Mouse (Mus musculus) adrenal gland, adult (tissue): ENCODE measurements around the gene Gm9513.

Experiments used
- DNase-seq, 2 experiments: peaks; one replicate each; pipeline ENCODE4 v3.0.0; 2022 to 2023; ENCODE audit warnings: low spot score in 1 of 2; ENCODE audit not compliant: inconsistent age in 2 of 2

The Gm9513 gene

GRCm38 (mm10) chr9:36475338-36475737 is at the start of gene Gm9513:
Gene Gm9513 (plus strand): TSS chr9:36475638.
- no peak for DNase-seq

GRCm38 (mm10) chr9:36431584-36431983 is 43.9 kb upstream of the Gm9513 start, which contains the start of gene Gm7257:
Gene Gm7257 (plus strand): TSS chr9:36431884.
- no peak for DNase-seq

DNA sequence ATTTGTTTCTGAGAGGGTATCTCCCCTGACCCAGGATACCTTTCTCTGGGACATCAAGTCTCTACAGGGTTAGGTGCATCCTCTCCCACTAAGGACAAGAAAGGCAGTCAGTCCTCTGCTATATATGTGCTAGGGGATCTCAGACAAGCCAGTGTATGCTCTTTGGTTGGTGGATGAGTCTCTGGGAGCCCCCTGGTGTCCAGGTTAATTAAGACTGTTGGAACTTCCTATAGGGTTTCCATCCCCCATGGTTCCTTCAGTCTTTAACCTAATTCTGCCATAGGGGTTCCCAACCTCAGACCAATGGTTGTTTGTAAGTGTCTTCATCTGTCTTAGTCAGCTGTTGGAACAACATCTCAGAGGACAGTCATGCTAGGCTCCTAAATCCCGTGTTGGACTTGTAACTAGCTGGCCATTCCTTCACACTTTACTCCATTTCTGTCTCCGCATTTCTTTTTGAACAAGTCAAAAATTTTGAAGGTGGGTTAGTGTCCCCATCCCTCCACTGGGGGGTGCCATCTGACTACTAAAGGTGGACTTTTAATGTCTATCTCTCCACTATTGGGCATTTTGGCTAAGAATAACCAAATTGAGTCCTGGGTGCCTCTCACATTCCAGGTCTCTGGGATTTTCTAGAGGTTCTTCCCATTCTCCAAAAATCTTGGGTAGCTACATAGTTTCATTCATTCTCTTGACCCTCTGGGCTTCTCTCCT is 40.2 kb upstream of the Gm9513 start:
- peak in 1 of 2 experiments; percentile 61 for DNase-seq

DNA sequence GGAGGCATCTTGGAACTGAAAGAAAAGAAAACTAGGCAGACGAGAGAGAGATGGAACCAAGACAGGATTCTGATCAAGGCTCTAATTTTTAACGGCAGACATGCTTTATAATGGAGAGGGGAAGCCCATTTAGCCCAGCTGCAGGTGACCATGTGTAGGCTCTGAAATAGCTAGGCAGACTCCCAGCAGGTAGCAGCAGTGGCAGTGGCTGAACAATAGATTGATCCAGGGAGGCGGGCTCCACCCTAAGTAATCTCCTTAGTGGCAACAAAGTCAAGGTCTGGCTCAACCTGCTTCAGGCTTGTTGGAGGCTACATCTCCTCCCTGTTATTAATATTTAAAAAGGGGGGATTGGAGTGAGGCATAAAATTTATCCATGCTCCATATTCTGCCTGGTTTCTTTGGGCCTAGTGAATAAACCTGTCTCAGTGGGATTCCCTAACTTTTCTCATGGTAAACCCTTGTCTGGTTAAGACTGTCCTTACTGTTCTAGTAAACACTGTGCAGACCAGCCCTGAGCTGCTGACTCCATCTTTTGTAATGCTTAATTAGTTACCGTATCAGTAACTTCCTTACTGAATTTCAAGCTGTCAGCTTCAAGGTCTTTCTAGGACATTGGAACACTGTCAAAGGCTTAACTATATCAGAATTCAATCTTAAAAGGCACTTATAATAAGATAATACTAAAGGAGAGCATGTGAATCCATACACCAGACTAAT is 19.2 kb downstream of the Gm9513 start:
- DNase-seq: no peak

- no peak for DNase-seq
These were observed 20.4 kb downstream of the Gm9513 start for GRCm38 (mm10) chr9:36495824-36496223.

- no peak for DNase-seq
These were observed 28.8 kb downstream of the Gm9513 start for GRCm38 (mm10) chr9:36504211-36504610.
